Mouse (Mus musculus): ENCODE results near the gene Trim46.

- TF ChIP-seq CTCF (IDR thresholded peaks at IDR 0.05; ENCODE audit: low read depth) (no peak), EP300 (optimal IDR thresholded peaks at IDR 0.05) (no peak)
Measured at GRCm38 (mm10) chr3:89237682-89238081, 8.4 kb downstream of the Trim46 start.

Data from stomach, postnatal 0 days (tissue).